Mouse (Mus musculus): ENCODE measurements around the gene Cux2. TPM values are rescaled to one million over a fixed set of nuclear protein-coding genes. Genes with fewer than 3 reads are reported as not detected.

The Cux2 gene
- polyA plus RNA-seq, 1 experiment, result 3.6 TPM

DNA sequence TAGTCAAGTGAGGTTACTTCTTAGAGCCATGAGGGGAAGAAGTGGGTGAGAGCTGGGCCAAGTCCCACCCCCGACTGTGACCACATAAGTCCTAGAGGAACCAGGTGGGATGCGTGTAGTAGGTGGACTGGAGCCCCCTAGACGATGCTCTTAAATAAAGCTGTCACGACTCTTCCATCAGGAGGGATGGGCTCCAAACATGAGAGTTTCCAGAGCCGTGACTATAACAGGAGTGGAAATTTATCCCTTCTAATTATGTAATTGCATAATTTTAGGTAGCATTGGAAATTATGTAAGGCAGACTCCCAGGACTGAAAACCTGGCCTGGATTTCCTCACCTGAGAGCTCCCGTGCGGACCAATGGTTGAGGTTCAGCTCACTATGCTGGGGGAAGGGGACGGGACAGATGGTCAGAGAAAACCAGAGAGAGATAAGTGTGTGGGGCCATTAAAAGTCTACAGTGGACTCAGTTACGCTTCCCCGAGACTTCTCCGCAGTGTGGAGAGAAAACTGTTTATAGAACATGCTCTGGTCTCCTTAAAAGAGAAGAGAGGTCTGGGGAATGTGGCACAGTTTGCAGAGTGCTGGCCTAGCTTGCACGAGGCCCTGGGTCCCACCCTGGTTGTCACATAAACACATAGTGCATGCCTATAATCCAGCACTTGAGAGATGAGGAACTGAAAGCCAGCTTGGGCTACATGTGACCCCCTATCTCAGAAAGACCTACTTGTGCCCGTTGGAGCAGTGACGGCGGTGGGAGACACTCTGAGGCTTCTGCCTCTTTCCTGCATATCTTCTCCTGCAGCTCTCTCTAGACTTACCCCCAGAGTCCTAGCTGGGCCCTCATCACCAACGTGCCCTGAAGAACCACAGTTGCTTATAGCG is 126.7 kb downstream of the Cux2 start:
- no peaks in the 10 kb centered on the region for H3K4me1 ChIP-seq (ENCODE audit: control insufficient read depth, insufficient read depth, low read length)
- no peaks in the 10 kb centered on the region for H3K36me3 ChIP-seq (ENCODE audit: control insufficient read depth, insufficient read depth, low read length)
- WGBS, result 79% methylated on average over 17 of the region's 17 CpGs
- no peaks in the 10 kb centered on the region for H3K27me3 ChIP-seq (replicated peaks; ENCODE audit: control insufficient read depth, insufficient read depth, low read length)
- TF ChIP-seq CTCF (conservative IDR thresholded peaks at IDR 0.05; ENCODE audit: insufficient read depth, insufficient read length, low read depth, low read length) (no peak), POLR2A (IDR thresholded peaks at IDR 0.05; ENCODE audit: low read depth, low read length) (no peak)
- no peak for DNase-seq
- no peak overlapping the region for H3K4me3 ChIP-seq (ENCODE audit: insufficient read depth, low read depth, low read length)
- H3K27ac ChIP-seq (ENCODE audit: insufficient read depth, low read depth, low read length), result no peak overlapping the region

DNA sequence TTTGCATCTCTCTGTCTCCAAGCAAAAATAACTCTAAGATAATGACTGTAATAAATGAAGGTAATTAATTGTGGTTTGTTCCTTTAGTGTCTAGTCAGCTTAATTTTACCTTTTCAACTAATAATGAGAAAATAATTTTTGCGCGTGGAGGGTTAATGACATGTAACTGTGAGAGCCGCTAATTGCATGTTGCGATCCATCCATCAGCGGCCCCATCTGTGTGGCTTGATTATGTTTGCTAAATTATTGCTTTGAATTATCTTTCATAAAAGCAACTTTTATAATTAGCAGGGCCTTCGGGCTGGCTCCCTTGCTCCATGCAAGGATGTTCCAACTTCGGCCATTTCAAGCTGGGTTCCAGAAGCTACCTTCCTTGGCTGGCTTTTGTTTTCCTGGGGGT is 130.7 kb downstream of the Cux2 start:
- DNase-seq, result no peak
- Histone ChIP-seq H3K27ac (ENCODE audit: insufficient read depth, low read depth, low read length) (no peak overlapping the region), H3K36me3 (ENCODE audit: control insufficient read depth, insufficient read depth, low read length) (no peaks in the 10 kb centered on the region), H3K27me3 (replicated peaks; ENCODE audit: control insufficient read depth, insufficient read depth, low read length) (no peaks in the 10 kb centered on the region), H3K4me3 (ENCODE audit: insufficient read depth, low read depth, low read length) (no peak overlapping the region), H3K4me1 (ENCODE audit: control insufficient read depth, insufficient read depth, low read length) (no peaks in the 10 kb centered on the region)
- 86% methylated on average over 7 of the region's 7 CpGs for WGBS
- no peak for TF ChIP-seq POLR2A (IDR thresholded peaks at IDR 0.05; ENCODE audit: low read depth, low read length)

DNA sequence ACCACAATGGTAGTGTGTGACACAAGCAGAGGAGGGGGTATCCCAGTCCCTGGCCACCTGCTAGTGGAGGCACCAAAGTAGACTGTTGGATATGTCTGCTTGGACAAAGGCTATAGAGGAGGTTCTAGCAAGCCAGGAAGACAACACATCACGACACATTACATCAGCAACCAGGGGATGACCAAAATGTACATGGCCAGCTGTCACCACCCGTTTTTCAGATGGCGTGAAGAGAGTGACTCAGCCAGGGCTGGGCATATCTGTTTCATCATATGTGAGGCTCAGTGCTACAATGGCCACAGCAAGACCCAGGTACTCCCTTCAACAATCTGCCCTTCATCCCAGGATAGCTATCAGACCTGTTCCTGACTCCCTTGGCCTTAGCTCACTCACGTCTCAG is 133.1 kb downstream of the Cux2 start:
- DNase-seq, result no peak
- no peaks in the 10 kb centered on the region for H3K27me3 ChIP-seq (replicated peaks; ENCODE audit: control insufficient read depth, insufficient read depth, low read length)
- WGBS, result 86% methylated on average over 4 of the region's 4 CpGs
- no peak overlapping the region for H3K4me3 ChIP-seq (ENCODE audit: insufficient read depth, low read depth, low read length)
- TF ChIP-seq CTCF (conservative IDR thresholded peaks at IDR 0.05; ENCODE audit: insufficient read depth, insufficient read length, low read depth, low read length), result no peak
- TF ChIP-seq POLR2A (IDR thresholded peaks at IDR 0.05; ENCODE audit: low read depth, low read length), result no peak
- no peaks in the 10 kb centered on the region for H3K4me1 ChIP-seq (ENCODE audit: control insufficient read depth, insufficient read depth, low read length)
- no peak overlapping the region for H3K27ac ChIP-seq (ENCODE audit: insufficient read depth, low read depth, low read length)
- H3K36me3 ChIP-seq (ENCODE audit: control insufficient read depth, insufficient read depth, low read length), result no peaks in the 10 kb centered on the region

DNA sequence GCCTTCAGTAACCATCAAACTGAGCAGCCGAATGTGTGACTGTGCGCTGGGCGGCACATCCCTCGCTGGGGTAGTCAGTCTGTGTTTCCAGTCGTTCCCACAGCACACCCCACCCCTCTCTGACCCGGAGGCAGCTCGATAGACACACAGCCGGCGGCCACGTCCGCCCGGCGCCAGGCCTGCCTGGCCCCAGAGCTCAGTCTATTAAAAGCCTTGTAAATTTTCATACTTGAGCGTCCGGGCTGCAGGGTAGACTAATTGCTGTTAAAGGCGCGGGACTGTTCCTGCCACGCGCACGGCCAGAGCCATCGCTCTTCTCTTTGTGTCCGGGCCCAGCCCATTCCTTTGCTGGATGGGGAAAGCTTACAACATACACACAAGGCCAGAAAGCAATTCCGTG is 135.9 kb downstream of the Cux2 start:
- H3K27ac ChIP-seq (ENCODE audit: insufficient read depth, low read depth, low read length), result no peak overlapping the region
- no peak for TF ChIP-seq POLR2A (IDR thresholded peaks at IDR 0.05; ENCODE audit: low read depth, low read length)
- TF ChIP-seq CTCF (conservative IDR thresholded peaks at IDR 0.05; ENCODE audit: insufficient read depth, insufficient read length, low read depth, low read length), result no peak
- no peaks in the 10 kb centered on the region for H3K4me1 ChIP-seq (ENCODE audit: control insufficient read depth, insufficient read depth, low read length)

DNA sequence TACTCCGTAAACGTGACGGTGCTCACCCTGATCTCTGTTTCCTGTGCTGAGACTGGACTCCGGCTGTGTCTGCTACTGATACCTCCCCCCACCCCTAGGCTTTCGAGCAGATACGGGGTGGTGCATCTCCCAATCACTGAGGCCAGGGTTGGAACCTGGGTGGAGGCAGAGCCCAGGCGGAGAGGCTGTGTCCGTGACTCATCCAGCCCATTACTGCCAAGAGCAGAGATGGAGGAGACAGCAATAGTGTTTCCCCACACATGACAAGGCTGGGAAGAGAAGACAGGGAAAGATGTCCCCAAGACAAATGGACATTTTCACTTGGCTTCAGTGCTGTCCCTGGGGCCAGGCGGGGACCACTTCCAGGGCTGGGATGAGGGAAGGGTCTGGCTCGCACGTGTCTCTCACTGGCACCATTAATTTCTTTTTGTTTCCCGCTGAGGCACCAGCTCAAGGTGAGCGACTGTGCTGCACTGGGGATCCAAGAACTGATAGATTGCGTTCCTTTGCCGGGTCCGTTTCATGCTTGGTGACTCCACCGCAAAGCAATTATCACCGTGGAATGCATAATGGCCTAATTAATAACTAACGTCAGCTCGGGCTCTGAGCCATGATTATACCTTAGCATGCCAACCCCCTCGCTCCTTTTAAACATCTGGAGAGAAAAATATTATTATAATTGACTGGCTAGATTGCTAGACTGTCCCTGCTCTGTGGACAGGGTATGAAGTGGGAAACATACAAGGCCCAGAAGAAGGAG is 140.5 kb downstream of the Cux2 start:
- H3K4me1 ChIP-seq (ENCODE audit: control insufficient read depth, insufficient read depth, low read length), result no peaks in the 10 kb centered on the region
- DNase-seq, result no peak
- 59% methylated on average over 21 of the region's 21 CpGs for WGBS
- H3K4me3 ChIP-seq (ENCODE audit: insufficient read depth, low read depth, low read length), result no peak overlapping the region
- TF ChIP-seq CTCF (conservative IDR thresholded peaks at IDR 0.05; ENCODE audit: insufficient read depth, insufficient read length, low read depth, low read length) (no peak), POLR2A (IDR thresholded peaks at IDR 0.05; ENCODE audit: low read depth, low read length) (no peak)
- no peaks in the 10 kb centered on the region for H3K27me3 ChIP-seq (replicated peaks; ENCODE audit: control insufficient read depth, insufficient read depth, low read length)
- no peaks in the 10 kb centered on the region for H3K36me3 ChIP-seq (ENCODE audit: control insufficient read depth, insufficient read depth, low read length)
- H3K27ac ChIP-seq (ENCODE audit: insufficient read depth, low read depth, low read length), result no peak overlapping the region

More for the DNA sequence above, 135.9 kb downstream of the Cux2 start:
- WGBS, result 45% methylated on average over 23 of the region's 23 CpGs
- DNase-seq, result peak; percentile 35
- H3K27me3 ChIP-seq (replicated peaks; ENCODE audit: control insufficient read depth, insufficient read depth, low read length), result no peaks in the 10 kb centered on the region
- no peaks in the 10 kb centered on the region for H3K36me3 ChIP-seq (ENCODE audit: control insufficient read depth, insufficient read depth, low read length)
- H3K4me3 ChIP-seq (ENCODE audit: insufficient read depth, low read depth, low read length), result no peak overlapping the region

DNA sequence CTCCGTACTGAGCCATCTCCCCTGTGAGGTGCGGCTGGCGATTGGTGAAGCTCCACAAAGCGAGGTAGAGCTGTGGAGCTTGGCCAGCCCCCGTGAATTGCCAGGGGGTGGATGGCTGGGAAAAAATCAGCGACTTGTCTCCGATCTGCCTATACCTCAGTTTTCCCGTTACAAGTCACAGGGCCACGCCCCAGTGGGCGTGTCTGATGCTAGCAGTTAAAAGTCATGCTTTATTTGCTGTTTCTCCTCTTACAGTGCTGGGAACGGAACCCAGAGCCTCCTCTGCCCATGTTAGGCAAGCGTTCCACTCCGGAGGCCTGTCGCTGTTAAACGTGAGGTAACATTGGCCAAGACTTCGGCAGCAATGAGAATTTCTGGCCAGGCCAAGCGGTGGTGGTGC is 144.2 kb downstream of the Cux2 start:
- DNase-seq, result no peak
- Histone ChIP-seq H3K4me1 (ENCODE audit: control insufficient read depth, insufficient read depth, low read length) (no peaks in the 10 kb centered on the region), H3K36me3 (ENCODE audit: control insufficient read depth, insufficient read depth, low read length) (no peaks in the 10 kb centered on the region), H3K27ac (ENCODE audit: insufficient read depth, low read depth, low read length) (no peak overlapping the region), H3K27me3 (replicated peaks; ENCODE audit: control insufficient read depth, insufficient read depth, low read length) (no peaks in the 10 kb centered on the region), H3K4me3 (ENCODE audit: insufficient read depth, low read depth, low read length) (no peak overlapping the region)
- WGBS, result 83% methylated on average over 17 of the region's 17 CpGs
- TF ChIP-seq POLR2A (IDR thresholded peaks at IDR 0.05; ENCODE audit: low read depth, low read length), result no peak
- TF ChIP-seq CTCF (conservative IDR thresholded peaks at IDR 0.05; ENCODE audit: insufficient read depth, insufficient read length, low read depth, low read length), result no peak

DNA sequence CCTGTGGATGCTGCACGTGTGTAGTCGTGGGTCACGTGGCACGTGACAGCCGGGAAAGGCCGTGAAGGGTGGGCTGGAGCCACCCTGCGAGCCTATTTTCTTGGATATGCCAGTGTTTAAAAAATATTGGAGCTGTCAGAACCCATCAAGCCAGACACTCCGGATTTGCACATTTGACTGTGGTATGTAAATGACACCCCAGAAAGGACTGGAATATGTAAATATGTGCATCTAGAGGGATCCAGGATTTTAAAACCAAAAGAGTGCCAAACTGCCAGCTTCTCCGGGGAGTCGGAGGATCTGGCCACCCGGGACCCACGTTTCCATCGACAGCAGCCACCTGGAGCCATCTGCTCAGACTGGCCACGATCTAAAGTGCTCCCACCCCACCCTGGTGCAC is 145.1 kb downstream of the Cux2 start:
- no peaks in the 10 kb centered on the region for H3K36me3 ChIP-seq (ENCODE audit: control insufficient read depth, insufficient read depth, low read length)
- 83% methylated on average over 14 of the region's 14 CpGs for WGBS
- H3K27me3 ChIP-seq (replicated peaks; ENCODE audit: control insufficient read depth, insufficient read depth, low read length), result no peaks in the 10 kb centered on the region
- no peak overlapping the region for H3K27ac ChIP-seq (ENCODE audit: insufficient read depth, low read depth, low read length)
- no peak for DNase-seq
- H3K4me3 ChIP-seq (ENCODE audit: insufficient read depth, low read depth, low read length), result no peak overlapping the region
- no peak for TF ChIP-seq POLR2A (IDR thresholded peaks at IDR 0.05; ENCODE audit: low read depth, low read length)
- no peak for TF ChIP-seq CTCF (conservative IDR thresholded peaks at IDR 0.05; ENCODE audit: insufficient read depth, insufficient read length, low read depth, low read length)
- no peaks in the 10 kb centered on the region for H3K4me1 ChIP-seq (ENCODE audit: control insufficient read depth, insufficient read depth, low read length)
